Mouse (Mus musculus) gastrocnemius, adult 18-20 months (tissue): ENCODE data around the gene Gch1. TPM values are rescaled to one million over a fixed set of nuclear protein-coding genes. Genes with fewer than 3 reads are reported as not detected.

Experiments
- DNase-seq: peaks from one replicate; pipeline ENCODE4 v3.0.0; 2021; ENCODE audit warnings: low spot score
- long read RNA-seq, 2 experiments: library from polyadenylated mRNA; stranded (forward); transcript quantifications; one replicate each; pipeline ENCODE4 v2.0.0; 2021
- total RNA-seq, 2 experiments: library from RNA; stranded (reverse); gene quantifications; 2 replicates each; pipeline ENCODE4 v1.2.3; 2021

Gch1 gene
- total RNA-seq: 1 to 10 TPM; 1.9 to 3.6 TPM
- long read RNA-seq, experiment 1, transcript Gch1-201 (6 exons, 2,775 nt): major isoform, 6 of 8 reads
- long read RNA-seq, experiment 1, partial matches to known transcripts: 0 of 8 reads
- long read RNA-seq, experiment 1, other reads (novel, unspliced or antisense): 2 of 8 reads
- long read RNA-seq, experiment 2, partial matches to known transcripts: 0 of 1 reads
- long read RNA-seq, experiment 2, other reads (novel, unspliced or antisense): 0 of 1 reads

DNA sequence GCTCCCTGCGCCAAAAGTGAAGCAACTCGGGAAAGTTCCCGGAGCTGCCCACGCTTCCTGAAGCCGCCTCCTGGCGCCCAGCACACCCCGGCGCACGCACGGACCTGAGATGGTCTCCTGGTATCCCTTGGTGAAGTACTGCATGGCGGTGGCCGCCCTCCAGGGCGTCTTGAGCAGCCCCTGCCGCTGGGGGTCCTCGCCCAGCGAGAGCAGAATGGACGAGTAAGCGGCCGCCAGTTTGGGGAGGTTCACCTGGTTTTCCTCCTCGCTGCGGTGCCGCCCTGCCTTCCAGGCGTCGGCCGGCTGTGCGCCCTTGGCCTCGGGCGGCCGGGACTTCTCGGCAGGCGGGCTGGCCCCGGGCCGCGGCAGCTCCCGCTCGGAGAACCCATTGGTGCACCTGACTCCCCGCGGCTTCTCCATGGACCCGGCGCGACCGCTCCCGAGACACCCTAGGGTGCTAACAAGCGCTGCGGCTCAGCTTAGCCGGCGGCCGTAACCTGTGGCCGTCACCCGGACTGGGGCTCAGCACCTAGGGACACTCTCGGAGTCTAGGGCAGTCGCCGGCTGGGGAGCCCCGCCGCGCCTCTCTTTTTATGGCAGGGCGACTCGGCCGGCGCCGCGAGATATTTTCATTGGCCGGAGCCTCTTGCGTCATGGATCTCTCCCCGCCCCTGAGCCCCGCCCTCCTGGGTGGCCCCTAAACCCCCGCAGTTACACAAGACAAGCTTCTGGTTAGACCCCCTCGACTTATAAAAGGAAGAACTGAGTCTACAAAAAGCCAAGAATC lies at the start of gene Gch1:
Gch1 (minus strand) TSS at position 566 of the 787 bp plus-strand sequence.
- peak; percentile 81 for DNase-seq

DNA sequence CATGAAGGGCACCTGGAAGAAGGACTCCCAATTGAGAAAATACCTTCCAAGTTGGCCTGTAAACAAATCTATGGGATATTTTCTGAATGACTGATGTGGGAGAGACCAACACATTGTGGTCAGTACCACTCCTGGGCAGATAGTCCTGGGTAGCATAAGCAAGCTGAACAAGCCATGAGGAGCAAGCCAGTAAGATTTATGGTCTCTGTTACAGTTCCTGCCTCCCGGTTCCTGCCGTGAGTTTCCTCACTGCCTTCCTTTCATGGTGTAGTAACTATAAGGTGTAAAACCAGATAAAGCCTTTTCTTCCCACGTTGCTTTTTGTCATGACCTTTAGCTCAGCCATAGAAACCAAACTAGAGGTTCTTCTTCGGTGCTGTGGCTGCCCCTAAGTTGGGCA lies 48.1 kb upstream of the Gch1 start:
- DNase-seq: no peak

DNA sequence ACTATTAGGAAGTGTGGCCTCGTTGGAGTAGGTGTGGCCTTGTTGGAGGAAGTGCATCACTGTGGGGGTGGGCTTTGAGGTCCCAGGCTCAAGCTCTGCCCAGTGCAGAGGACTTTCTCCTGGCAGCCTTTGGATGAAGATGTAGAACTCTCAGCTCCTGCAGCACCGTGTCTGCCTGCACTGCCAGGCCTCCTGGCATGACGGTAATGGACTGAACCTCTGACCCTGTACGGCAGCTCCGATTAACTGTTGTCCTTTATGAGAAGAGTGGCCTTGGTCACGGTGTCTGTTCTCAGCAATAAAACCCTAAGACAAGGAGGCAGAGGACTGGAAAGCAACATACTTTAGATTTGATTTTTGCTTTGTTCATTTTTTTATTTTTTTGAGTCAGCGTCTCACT lies 47.3 kb upstream of the Gch1 start:
- DNase-seq: no peak

DNA sequence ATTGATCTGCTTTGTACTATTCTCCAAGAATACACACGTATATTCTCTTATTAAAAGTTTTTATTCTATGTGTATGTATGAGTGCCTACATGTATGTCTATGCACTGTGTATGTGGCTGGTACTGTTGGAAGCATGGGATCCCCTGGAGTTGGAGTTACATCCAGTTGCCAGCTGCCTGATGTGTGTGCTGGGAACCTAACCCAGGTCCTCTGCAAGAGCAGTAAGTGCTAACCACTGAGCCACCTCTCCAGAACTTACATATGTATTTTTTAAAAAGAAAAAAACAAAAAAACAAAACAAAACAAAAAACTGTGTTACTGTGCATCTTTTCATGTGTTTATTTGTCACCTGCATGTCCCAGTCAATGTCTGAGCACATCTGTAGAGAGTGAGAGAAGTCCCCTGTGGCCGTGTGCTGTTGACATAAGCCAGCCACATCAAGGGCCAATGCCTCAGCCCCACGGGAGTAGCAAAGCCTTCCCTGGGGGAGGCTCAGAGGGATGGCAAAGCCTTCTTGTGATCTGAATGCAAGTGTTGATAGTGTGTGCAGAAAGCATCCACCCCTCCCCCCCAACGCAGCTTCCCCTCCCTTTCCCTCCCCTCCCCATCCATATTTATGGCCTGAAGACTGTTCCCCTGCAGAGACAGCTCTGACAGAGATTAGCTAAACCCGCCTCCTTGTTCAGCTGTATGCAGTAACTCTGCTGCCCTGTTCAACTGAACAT lies 45.5 kb upstream of the Gch1 start:
- DNase-seq: no peak

DNA sequence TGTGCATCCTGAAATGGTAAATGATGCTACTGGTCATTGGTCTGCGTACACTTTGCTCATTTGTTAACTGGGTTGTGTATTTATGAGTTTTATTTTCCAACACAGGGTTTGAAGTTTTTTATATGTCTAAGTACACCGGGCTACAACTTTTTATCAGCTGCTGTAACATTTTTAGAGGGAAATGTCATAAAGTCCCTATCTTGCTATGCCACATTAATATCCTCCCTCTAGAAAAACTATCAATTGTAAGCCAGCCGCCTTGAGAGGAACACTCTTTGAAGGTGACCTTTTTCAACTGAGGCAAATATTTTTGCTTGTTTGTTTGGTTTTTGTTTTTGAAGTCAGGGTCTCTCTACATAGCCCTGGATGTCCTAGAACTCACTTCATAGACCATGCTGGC lies 44.8 kb upstream of the Gch1 start:
- DNase-seq: no peak

DNA sequence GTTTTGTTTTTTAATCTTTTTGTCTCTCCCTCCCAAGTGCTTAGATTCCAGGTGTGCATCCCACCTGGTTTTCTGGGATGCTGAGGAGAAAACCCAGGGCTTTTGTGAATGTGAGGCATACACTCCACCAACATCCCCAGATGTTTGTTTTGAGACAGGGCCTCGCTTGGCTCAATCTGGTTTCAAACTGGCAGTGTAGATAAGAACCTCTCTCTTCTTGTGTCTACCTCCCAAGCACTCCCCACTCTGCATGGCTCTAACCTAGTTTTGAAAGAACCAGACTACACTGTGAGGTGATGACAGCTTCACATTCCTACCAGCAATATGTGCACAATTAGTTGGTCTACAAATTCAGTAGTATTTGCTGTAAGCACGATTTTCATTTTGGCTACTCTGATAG lies 44.4 kb upstream of the Gch1 start:
- no peak for DNase-seq

DNA sequence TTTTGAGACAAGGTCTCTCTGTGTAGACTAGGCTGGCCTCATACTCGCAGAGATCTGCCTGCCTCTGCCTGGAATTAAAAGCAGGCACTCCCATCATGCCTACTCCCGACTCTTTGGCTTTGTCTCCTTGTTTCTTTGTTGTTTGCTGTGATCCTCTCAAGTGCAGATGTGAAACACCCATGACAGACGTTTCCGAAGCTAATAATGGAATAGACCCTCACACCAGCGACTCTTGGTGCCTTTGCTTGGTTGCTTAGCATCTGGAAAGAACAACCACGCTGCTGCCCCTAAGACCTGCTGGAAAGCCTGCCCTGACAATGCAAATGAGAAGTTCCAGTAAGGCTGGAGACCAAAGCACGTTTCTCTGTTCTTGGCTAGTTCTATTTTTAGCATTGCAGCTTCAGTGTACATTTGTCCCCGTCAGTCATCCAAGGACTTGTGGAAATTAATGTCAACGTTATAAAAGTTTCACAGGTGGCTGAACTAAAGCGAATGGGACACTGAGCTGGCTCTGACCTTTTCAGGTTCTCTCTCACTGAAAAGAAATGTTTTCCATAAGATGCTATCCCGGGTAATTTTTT lies 40.7 kb upstream of the Gch1 start:
- peak; percentile 38 for DNase-seq

DNA sequence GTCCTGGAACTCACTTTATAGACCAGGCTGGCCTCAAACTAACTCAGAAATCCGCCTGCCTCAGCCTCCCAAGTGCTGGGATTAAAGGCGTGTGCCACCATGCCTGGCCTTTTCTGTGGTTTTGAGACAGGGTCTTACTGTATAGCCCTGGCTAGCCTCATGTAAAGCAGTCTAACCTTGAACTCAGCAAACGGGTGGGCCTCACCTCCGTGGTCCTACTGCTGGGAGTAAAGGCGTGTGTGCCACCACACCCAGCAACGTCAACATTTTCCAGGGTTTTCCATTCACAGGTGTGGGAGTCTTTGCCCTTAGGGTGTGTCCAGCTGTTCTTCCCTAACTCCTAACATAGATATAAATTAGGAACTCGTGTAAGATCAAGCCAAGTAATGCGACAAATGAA lies 36.7 kb upstream of the Gch1 start:
- no peak for DNase-seq

DNA sequence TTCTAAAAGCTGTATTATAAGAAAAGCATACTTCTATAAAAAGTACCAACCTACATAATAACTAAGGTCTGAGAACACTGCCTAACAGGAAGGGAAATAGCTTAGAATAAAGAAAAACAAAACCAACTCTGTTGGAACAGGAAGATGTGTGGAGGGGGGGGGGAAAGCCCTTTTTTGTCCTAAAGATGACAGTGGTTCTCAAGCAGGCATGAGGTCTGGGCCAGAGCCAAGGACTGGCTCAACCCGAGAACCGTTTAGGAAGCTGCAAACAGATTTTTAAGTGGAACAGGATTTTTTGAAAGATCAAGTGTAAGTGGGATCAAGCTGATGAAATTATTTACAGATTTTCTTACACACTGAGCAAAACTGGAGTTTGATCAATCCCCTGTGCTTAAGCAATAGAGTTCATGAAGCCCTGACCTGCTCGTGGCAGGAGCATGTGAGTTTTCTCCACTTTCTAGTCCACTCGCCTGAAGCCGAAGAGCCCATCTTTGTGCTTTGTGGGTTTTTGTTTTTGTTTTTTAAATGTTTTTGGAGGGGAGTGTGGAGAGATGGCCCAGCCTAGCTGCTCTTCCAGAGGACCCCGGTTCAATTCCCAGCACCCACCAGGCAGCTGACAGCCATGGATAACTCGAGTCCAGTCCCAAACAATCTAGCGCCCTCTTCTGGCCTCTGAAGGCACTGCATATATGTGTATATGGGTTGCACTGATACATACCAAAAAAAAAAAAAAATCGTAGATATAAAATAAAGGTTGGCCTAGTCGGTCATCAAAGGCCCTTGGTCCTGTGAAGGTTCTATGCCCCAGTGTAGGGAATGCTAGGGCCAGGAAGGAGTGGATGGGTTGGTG lies 35.5 kb upstream of the Gch1 start:
- DNase-seq: no peak

DNA sequence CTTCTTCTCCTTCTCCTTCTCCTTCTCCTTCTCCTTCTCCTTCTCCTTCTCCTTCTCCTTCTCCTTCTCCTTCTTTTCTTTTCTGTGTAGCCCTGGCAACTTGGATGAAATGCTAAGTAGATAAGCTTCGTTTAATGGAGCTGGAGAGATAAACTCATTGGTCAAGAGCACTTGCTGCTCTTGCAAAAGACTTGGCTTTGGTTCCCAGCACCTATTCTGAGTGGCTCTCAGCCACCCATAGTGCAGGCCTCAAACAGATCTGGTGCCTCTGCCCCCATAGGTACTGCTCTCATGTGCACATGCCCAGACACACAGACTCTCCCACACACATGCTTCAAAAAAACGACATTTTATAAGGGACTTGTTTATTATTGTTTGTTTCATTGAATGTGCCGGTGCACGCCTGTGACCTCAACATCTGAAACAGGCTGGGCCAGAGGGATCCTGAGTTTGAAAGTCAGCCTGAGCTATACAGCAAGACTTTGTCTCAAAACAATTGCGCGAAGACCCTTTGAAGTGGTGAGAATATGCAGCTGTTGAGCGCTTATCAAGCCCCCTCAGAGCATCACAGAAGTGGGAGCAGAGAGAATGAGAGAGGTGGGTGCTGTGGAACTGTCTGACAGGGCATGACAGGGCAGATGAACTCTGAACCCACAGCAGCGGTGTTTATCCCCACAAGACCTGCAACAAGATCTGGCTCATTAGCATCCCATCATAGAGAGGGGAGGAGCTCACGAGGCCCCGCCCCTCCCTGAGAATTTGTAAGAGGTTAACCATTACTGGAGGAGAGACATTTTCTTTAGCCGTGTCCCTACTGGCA lies 33.6 kb upstream of the Gch1 start:
- no peak for DNase-seq

DNA sequence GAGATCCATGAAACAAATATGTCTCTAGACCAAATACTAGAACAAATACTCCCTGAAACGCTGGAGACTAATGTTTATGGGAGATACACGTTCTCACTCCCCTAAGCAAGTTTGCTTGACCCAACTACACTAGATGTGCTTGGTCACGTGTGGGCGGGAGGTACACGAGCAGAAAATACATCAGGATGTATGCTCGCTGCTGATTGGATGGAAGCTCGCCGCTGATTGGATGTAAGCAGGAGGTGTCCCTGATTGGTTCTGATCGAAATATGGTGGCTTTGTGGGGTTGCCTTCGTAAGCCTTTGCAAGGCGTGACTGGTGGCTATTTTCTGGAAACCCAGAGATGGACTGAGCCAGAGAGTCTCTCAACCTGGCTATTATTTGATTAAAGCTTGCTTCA lies 32.4 kb upstream of the Gch1 start:
- no peak for DNase-seq

DNA sequence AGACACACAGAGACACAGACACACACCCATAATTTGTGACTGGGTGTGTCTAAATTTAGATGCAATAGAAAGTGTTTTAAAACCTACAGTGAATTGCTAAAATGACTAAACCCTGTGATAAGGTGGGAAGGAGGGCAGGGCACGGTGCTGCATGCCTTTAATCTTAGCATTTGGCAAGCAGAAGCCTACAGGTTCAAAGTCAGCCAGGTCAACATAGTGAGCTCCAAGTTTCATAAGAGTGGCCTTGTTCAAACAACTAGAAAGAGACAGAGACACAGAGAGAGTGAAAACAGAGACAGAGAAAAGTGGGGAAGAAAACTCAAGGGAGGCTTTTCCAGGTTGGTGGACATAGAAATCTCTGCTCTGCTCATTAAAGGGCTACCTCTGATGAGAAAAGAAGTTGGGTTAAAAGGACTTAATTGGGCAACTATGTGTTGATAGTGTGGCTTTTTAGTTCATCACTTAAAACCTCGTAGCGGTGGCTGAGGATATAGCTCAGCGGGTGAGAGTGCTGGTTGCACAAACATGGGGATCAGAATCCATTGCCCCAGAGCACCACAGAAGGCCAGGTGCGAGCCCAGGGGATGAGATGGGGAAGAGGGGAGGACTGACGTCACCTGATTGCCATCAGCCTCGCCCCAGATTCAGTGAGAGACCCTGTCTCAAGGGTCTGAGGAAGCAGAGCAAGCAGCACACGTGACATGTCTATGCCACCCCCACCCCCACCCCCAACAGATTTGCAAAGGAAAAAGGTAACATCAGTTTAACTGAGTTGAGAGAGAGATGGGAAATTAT lies 31.2 kb upstream of the Gch1 start:
- no peak for DNase-seq

DNA sequence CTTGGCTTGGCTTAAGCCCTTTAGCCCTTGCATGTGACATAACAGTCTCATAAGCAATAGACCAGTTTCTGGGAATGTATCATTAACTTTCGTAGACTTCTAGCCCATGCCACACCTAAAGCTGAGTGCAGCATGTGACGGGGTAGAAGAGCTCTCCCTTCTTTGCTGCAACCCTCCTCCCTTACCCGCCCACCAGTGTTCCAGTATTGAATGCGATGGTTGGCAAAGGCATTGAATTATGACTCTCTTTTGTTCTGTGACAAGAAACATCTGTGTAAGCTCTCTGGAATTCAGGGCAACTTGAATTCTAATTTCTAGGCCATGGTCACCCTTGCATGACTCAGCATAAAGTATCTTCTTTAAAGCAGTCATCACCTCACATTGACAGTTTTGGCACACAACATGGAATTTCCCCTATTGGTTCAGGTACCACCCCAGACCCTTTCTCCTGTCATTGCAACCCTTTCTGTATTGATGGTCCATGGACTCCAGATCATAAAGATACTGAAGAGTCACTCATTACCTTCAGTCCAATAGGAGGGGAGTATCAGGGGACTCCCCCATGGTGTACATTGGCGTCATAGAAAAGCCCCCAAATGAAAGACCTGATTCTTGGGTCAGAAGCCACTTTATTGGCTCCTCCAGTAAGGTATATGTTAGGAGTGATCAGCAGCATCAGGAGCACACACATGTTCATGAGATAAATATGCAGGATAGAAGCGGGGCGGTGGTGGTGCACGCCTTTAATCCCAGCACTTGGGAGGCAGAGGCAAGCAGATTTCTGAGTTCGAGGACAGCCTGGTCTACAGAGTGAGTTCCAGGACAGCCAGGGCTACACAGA lies 29.8 kb upstream of the Gch1 start:
- no peak for DNase-seq

DNA sequence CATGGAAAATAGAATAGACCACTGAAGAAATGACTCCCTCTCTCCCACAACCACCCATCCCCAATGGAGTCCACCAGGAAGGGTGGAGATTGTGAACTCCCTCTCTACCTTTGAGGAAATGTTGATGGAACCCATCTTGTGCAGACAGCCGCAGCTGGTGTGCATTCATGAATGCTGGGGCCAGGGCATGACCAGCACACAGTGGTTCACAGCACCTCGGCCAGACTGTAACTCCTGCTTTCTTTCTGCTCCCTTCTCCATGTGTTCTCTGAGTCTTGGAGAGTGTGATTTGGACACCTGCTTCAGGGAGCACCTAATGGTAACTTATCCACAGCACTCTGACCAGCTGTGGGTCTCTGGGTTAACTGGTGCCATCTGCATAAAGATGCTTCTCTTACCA lies 27.3 kb upstream of the Gch1 start:
- no peak for DNase-seq

DNA sequence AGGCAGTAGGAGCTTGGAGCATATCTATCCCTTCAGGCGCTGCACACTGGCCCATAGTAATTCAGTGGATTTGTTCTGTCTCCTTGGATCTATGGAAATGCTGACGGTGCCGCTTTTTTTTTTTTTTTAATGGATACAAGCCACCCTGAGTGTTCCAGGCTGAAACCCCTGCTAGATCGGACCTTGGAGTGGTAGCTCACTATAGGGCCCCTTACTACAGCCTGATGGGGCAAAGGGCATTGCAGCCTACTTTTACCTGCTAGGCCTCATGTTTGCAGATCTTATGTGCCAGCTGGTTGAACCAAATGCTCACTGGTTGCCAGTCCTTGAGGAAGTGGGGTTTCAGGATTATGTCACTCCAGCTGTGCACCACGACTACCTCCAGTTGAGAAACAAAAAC lies 25.2 kb upstream of the Gch1 start:
- DNase-seq: no peak

DNA sequence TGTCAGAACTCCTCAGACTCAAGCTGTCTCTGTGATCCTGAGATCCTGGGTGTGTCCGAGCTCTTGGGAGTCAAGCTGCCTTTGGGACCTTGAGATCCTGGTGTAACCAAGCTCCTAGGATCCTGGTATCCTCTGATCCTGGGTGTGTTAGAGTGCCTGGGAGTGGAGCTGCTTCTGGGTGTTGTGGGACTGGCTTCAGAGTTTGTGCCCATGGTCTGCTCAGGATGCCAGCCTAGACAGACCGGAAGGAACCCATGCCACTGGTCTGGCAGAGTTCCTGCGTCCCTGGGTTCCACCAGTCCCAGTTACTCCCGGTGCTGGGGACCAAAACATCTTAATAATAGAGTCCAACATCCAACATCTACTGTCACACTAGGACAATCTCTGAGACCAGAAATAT lies 24.1 kb upstream of the Gch1 start:
- no peak for DNase-seq

DNA sequence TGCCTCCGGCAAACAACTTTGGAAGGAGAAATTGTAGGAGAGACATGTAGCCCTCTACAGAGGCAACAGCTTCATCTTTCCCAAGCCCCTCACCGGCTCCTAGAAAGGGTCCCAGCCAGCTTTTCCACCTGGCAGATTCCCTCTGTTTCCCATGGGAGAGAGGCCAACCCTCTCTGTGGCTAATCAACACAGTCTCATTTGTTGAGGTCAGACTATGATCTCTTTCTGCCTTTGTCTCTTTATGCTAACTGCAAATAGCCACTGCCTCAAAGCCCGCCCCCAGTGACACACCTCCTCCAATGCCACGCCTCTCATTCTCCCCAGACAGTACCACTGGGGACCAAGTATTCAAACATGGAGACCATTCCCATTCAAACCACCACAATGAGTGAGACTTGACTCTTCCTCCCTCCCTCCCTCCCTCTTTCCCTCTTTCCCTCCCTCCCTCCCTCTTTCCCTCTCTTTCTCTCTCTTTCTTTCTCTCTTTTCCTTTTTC lies 20.5 kb upstream of the Gch1 start:
- no peak for DNase-seq
